Mouse (Mus musculus) R1 (cell line): ENCODE data around the gene Scnn1a.
A peak's percentile ranks its signal among the peaks of the same experiment; 100 is the strongest.
"Not testable (repeated sequence)": the region's sequence is repeated elsewhere in the genome, so short reads cannot be mapped to it uniquely, and the experiment has no call there.

Experiments
- DNase-seq: peaks from one replicate; pipeline ENCODE4 v3.0.0-alpha.2; 2018; ENCODE audit warnings: low read depth, low spot score

Scnn1a gene

DNA sequence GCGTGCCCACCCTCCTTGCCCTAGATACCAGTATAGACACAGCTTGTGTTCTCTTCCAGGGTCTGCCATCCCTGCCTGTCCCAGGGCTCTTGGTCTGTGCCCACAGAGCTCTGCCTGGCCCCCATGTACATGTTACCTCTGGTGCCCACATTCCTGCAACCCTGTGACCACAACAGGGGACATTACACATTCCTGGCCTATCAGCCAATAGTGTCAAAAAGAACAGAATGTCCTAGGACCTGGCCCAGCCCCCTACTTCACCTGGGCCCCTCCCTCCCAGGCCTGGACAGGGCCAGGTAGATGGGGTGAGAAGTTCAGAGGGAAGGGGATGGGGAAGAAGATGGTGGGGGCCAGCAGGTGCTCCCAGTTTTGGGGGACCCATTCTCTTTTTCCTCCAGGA lies at the start of gene Scnn1a:
Scnn1a (plus strand) TSS at position 337 of the 400 bp plus-strand sequence.
- DNase-seq: no peak

- peak; percentile 94 for DNase-seq
These were observed 48.8 kb upstream of the Scnn1a start for GRCm38 (mm10) chr6:125271455-125272227.

GRCm38 (mm10) chr6:125272228-125272785 lies 48.2 kb upstream of the Scnn1a start:
- DNase-seq: no peak

DNA sequence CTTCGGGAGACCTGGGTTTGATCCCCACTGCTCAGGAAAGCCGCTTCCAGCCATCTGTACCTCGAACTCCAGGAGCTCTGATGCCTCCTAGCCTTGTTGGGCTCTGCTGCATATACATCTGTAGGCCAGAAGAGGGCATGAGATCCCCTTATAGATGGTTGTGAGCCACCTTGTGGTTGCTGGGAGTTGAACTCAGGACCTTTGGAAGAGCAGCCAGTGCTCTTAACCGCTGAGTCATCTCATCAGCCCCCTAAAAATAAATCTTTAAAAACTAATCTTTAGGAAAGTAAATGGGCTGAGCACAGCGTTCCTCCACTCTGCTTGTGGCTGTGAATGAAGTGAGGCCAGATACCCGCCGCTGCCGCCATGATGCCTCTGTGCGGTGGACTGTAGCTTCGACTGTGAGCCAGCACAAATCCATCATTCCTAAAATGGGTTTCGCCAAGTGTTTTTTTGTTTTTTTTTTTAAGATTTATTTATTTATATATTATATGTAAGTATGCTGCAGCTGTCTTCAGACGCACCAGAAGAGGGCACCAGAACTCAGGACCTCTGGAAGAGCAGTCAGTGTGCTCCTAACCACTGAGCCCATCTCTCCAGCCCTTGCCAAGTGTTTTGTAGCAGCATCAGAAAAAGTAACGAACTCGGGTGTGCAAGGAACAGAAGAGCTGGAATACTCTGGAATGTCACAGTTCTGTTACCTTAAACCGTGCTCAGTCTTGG lies 45.5 kb upstream of the Scnn1a start:
- peak; percentile 81 for DNase-seq

DNA sequence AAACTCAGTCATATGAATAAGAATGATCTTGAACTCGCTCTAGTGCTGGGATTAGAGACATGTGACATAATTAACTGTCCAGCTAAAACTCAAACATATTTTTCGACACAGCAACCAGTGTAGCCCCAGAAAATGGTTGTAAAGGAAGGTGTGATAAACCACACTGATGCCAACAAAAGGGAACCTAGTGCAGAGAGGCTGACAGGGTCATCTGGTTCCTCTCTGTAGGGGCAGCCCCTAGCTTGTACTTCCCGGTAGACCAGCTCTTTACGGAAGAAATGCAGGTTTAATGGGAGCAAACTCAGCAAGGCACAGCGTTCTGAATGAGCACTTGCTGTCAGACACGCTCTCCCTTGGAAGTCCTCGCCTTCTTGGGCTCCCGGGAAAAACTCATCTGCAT lies 40.7 kb upstream of the Scnn1a start:
- DNase-seq: no peak

DNA sequence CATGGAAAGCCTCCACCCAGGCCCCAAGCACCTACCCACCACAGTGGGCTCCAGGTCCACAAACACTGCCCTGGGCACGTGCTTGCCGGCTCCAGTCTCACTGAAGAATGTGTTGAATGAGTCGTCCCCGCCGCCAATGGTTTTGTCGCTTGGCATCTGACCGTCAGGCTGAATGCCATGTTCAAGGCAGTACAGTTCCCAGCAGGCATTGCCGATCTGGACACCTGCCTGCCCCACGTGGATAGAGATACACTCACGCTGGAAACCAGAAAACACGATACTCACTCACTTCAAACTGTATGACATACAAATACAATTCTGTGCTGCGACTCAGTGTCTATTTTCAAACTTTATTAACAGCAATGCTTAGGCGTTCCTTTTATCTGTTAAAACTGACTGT lies 37.7 kb upstream of the Scnn1a start:
- DNase-seq: not testable (repeated sequence)

GRCm38 (mm10) chr6:125284250-125284649 lies 36.2 kb upstream of the Scnn1a start:
- DNase-seq: peak; percentile 35

DNA sequence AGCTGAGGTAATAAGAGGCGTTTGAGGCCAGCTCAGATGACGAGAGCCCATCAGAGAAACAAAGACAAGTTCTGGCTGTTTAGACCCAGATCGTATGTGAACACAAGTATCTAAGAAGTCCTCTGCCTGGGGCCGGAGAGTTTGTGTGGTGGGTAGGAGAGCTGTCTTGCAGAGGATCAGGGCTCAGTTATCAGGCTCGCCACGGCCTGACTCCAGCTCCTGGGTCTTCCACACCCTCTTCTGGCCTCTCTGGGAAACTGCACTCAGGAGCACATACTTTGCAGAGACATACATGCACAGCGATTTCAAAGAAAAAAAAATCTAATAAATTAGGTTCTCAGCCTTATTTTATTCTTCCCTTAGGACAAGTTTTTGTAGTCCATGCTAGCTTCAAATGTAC lies 35.7 kb upstream of the Scnn1a start:
- peak; percentile 85 for DNase-seq

- peak; percentile 93 for DNase-seq
These were observed 34.6 kb upstream of the Scnn1a start, which contains the start of gene Tuba3a for GRCm38 (mm10) chr6:125285890-125286289. Gene Tuba3a (minus strand): TSS chr6:125286042.

GRCm38 (mm10) chr6:125286944-125287343 lies 33.5 kb upstream of the Scnn1a start:
- DNase-seq: no peak

DNA sequence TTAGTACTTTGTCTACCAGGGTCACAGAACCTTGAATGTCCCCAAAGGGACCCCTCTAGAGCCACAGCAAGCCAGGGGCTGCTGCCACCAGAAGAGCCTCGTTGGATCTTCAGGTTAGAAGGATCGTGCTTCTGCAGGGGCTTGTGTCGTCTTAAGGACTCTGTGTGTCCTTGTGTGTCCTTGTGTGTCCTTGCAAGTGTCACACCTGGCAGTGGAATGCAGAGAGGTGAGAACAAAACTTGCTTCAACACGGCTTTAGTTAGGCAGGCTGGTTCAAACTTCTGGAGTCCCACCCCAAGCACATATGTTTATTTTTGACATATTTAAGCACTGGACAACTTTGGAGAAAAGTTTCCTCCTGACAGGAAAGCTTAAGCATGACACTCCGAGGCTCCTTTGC lies 31.7 kb upstream of the Scnn1a start:
- DNase-seq: no peak

DNA sequence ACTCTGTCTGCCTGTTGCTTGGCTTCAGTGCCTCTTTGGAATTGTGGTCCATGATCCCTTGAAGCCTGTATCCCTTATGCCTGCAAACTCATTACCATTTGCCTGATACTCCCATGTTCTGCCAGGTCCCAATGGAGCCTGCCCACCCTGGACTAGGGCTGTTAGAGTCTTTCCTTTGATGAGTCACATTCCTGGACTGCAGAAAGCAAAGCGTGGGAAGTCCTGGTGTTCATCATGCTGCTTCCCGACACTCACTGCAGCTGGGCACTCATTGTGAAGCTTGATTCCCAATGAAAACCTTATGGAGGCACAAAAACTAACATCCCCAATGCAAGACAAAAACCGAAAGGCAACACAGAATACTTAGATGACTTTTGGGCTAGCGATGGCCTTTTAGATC lies 29.1 kb upstream of the Scnn1a start:
- no peak for DNase-seq

GRCm38 (mm10) chr6:125292256-125292655 lies 28.2 kb upstream of the Scnn1a start:
- no peak for DNase-seq

GRCm38 (mm10) chr6:125294049-125294448 lies 26.4 kb upstream of the Scnn1a start:
- no peak for DNase-seq

- no peak for DNase-seq
These were observed 23.2 kb upstream of the Scnn1a start for GRCm38 (mm10) chr6:125297149-125297820.

- DNase-seq: no peak
These were observed 19.5 kb upstream of the Scnn1a start for GRCm38 (mm10) chr6:125300982-125301381.

GRCm38 (mm10) chr6:125302231-125302982 lies 18.1 kb upstream of the Scnn1a start:
- DNase-seq: peak; percentile 57

GRCm38 (mm10) chr6:125303242-125303641 lies 17.2 kb upstream of the Scnn1a start:
- no peak for DNase-seq

DNA sequence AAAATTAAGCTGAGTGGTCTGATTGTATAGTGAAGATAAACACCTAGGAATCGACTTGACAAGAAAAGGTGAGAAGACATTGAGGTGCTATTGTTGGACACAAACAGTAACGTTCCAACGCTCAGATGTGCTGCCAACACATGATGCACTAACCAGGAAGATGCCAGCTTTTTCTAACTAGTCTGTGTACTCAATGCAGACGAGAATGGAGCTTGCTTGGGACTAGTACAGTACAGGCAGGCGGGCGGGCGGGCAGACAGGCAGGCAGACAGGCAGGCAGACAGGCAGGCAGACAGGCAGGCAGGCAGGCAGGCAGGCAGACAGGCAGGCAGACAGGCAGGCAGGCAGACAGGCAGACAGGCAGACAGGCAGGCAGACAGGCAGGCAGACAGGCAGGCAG lies 16.1 kb upstream of the Scnn1a start:
- peak; percentile 55 for DNase-seq

GRCm38 (mm10) chr6:125305465-125305864 lies 15.0 kb upstream of the Scnn1a start:
- DNase-seq: no peak

DNA sequence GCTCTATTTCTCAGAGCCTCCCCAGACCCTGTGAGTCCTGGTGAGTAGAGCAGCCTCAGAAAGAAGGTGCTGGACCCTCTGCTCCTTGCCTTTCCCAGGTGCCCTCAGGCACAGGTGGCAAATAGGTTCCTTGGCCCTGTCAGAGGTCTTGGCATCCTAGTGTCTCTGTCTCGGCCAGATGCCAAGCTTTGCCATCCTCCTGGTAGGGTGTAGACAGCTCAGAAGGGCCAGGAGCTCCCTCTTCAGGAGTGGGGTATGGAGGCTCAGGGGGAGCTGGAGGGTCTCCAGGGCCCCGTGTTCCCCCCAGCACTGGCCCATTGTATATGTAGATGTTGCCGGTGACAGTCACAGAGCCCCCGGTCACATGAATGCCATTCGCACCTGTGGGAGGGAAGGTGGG lies 13.4 kb upstream of the Scnn1a start:
- no peak for DNase-seq
